Mouse (Mus musculus) CH12.LX (cell line): ENCODE measurements at regions not wholly inside any gene's neighbourhood (a gene's known extent, or its start where the extent isn't known, plus 50 kb on each side); places are given as distances from the start of the nearest gene placed in this dataset.

Source experiments
- DNase-seq: peaks from one replicate; pipeline ENCODE4 v3.0.0-alpha.2; 2013; ENCODE audit errors: extremely low read depth
- H3K27ac ChIP-seq: 2 replicates; pipeline ENCODE4 v1.5.1; 2012; ENCODE audit warnings: low read depth, mild to moderate bottlenecking, control low read depth, moderate library complexity; ENCODE audit not compliant: insufficient read depth
- H3K27me3 ChIP-seq: replicated peaks from 2 replicates; pipeline ENCODE3; 2012; ENCODE audit warnings: inconsistent platforms
- H3K36me3 ChIP-seq, 2 experiments: replicated peaks in 1 of 2; 2 replicates each; pipeline versions ENCODE3 to v1.6.1; 2012; ENCODE audit warnings: inconsistent platforms in 1 of 2, low read length in 1 of 2, mild to moderate bottlenecking in 1 of 2, mixed read lengths in 1 of 2, moderate library complexity in 1 of 2; ENCODE audit not compliant: control insufficient read depth in 1 of 2, insufficient read depth in 1 of 2
- H3K4me1 ChIP-seq, 2 experiments: 2 replicates each; pipeline ENCODE4 v1.6.1; 2012; ENCODE audit warnings: inconsistent platforms in 1 of 2, moderate library complexity in 1 of 2; ENCODE audit not compliant: insufficient read depth in 2 of 2, control insufficient read depth in 1 of 2
- H3K4me2 ChIP-seq: 2 replicates; pipeline ENCODE4 v1.6.1; 2012; ENCODE audit warnings: low read depth, mild to moderate bottlenecking, control low read depth; ENCODE audit not compliant: poor library complexity, insufficient read depth, severe bottlenecking
- H3K4me3 ChIP-seq, 3 experiments: fragments of 150-350 bp in 1 of 3; sonication (generic) in 1 of 3; replicated peaks in 1 of 3; 2 replicates each; pipeline versions ENCODE3 to v1.5.1; 2011 to 2012; ENCODE audit warnings: low read depth in 2 of 3, low read length in 2 of 3, mild to moderate bottlenecking in 2 of 3, moderate library complexity in 2 of 3, control low read depth in 1 of 3, improper control_type of control experiment in 1 of 3, inconsistent platforms in 1 of 3, mixed read lengths in 1 of 3; ENCODE audit not compliant: poor library complexity in 1 of 3
- H3K79me2 ChIP-seq: replicated peaks from 2 replicates; pipeline ENCODE4 v1.6.1; 2012; ENCODE audit warnings: mild to moderate bottlenecking, moderate library complexity; ENCODE audit not compliant: control insufficient read depth, poor library complexity, insufficient read depth, severe bottlenecking; ENCODE audit errors: extremely low read depth
- H3K9ac ChIP-seq: 2 replicates; pipeline ENCODE4 v1.6.1; 2012; ENCODE audit warnings: low read depth, mild to moderate bottlenecking, control low read depth, moderate library complexity; ENCODE audit not compliant: insufficient read depth
- H3K9me3 ChIP-seq: replicated peaks from 2 replicates; pipeline ENCODE3; 2012; ENCODE audit warnings: low read length, inconsistent platforms, mixed read lengths
- CHD1 ChIP-seq: IDR thresholded peaks from 2 replicates; pipeline ENCODE4 v1.6.1; 2012; ENCODE audit warnings: low read depth, low read length, improper control_type of control experiment, inconsistent platforms
- CHD2 ChIP-seq: IDR thresholded peaks from 2 replicates; pipeline ENCODE4 v1.6.1; 2011; ENCODE audit warnings: low read length, improper control_type of control experiment
- CTCF ChIP-seq, 2 experiments: IDR thresholded peaks in 1 of 2; conservative IDR thresholded peaks in 1 of 2; 2 replicates each; pipeline ENCODE4 v1.5.1; 2011 to 2012; ENCODE audit warnings: low read depth in 2 of 2, low read length in 2 of 2, improper control_type of control experiment in 1 of 2, inconsistent platforms in 1 of 2, mild to moderate bottlenecking in 1 of 2, moderate library complexity in 1 of 2
- E2F4 ChIP-seq: IDR thresholded peaks from 2 replicates; pipeline ENCODE4 v1.6.1; 2011; ENCODE audit warnings: low read depth, low read length, improper control_type of control experiment; ENCODE audit not compliant: insufficient replicate concordance
- EP300 ChIP-seq: IDR thresholded peaks from 2 replicates; pipeline ENCODE4 v1.6.1; 2011; ENCODE audit warnings: low read length, improper control_type of control experiment
- GABPA ChIP-seq: IDR thresholded peaks from 2 replicates; pipeline ENCODE4 v1.6.1; 2012; ENCODE audit warnings: low read depth, low read length, improper control_type of control experiment, inconsistent platforms; ENCODE audit not compliant: insufficient replicate concordance
- IRF4 ChIP-seq: IDR thresholded peaks from 2 replicates; pipeline ENCODE4 v1.6.1; 2014; ENCODE audit warnings: low read depth, mild to moderate bottlenecking, inconsistent platforms, low read length, improper control_type of control experiment
- KAT2A ChIP-seq: IDR thresholded peaks from 2 replicates; pipeline ENCODE4 v1.6.1; 2012; ENCODE audit warnings: low read length, improper control_type of control experiment, inconsistent platforms; ENCODE audit not compliant: insufficient replicate concordance
- MAX ChIP-seq: IDR thresholded peaks from 2 replicates; pipeline ENCODE4 v1.6.1; 2011; ENCODE audit warnings: low read length, improper control_type of control experiment
- MEF2A ChIP-seq: IDR thresholded peaks from 2 replicates; pipeline ENCODE4 v1.6.1; 2014; ENCODE audit warnings: low read depth, mild to moderate bottlenecking, inconsistent platforms, low read length, improper control_type of control experiment, borderline replicate concordance
- MYC ChIP-seq: IDR thresholded peaks from 2 replicates; pipeline ENCODE4 v1.6.1; 2011; ENCODE audit warnings: low read depth, mild to moderate bottlenecking, improper control_type of control experiment, low read length
- NELFE ChIP-seq: IDR thresholded peaks from 2 replicates; pipeline ENCODE4 v1.6.1; 2011; ENCODE audit warnings: low read depth, low read length, improper control_type of control experiment
- RCOR1 ChIP-seq: conservative IDR thresholded peaks from 2 replicates; pipeline ENCODE4 v1.6.1; 2012; ENCODE audit warnings: low read depth, mild to moderate bottlenecking, inconsistent platforms, low read length, improper control_type of control experiment
- ZC3H11A ChIP-seq: IDR thresholded peaks from 2 replicates; pipeline ENCODE4 v1.6.1; 2012; ENCODE audit warnings: low read depth, mild to moderate bottlenecking, inconsistent platforms, low read length, improper control_type of control experiment
- ZKSCAN1 ChIP-seq: IDR thresholded peaks from 2 replicates; pipeline ENCODE4 v1.6.1; 2012; ENCODE audit warnings: low read depth, inconsistent platforms, low read length, improper control_type of control experiment, borderline replicate concordance
- ZMIZ1 ChIP-seq: IDR thresholded peaks from 2 replicates; pipeline ENCODE4 v1.6.1; 2012; ENCODE audit warnings: low read depth, mild to moderate bottlenecking, inconsistent platforms, low read length, improper control_type of control experiment
- ZNF384 ChIP-seq: IDR thresholded peaks from 2 replicates; pipeline ENCODE4 v1.6.1; 2012; ENCODE audit warnings: low read depth, low read length, improper control_type of control experiment, inconsistent platforms
- dilution Hi-C: fragments of 300-500 bp; cut with MboI; formaldehyde crosslinking; loops from 2 replicates; pipeline ENCODE4 v1.14.3; 2020; ENCODE audit warnings: low sequenced_read_pairs; ENCODE audit not compliant: extremely low pct_unique_long_range_greater_than_20kb, extremely low pct_ligation_motif_present
- in situ Hi-C: fragments of 300-500 bp; cut with MboI; formaldehyde crosslinking; loops from 3 replicates; pipeline ENCODE4 v1.14.3; 2019; ENCODE audit warnings: low sequenced_read_pairs, low pct_ligation_motif_present, low pct_unique_long_range_greater_than_20kb, mixed read lengths

DNA sequence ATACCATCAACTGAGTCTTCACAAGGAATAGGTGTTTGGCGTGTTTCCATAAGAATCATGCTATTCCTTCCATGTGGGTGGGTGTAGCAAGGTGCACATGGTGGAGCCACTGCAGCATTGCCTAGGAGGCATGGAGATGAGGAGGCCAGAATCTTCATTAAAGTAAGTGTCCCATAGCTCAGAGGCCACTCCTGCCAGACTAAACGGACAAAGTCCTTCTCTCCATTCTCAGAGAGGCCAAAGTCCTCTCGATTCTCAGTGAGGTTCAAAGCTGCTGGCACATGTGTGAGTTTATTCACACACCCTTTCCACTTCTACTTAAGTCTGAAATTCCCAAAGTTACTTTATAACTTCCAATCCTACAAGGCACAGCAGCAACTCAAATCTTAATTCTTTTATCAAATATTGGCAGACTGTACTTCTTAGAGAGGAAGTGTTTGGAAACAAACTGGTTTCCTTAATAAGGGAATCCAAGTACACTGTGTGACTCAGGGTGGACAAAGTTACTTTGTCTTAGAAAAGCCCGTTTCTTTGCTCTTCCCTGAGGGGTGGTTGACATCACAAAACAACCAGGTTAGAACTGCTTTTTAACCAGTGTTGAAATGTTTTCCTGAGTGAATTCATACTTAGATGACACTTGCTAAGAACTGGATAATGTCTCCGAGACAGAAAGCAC, 69.2 kb upstream of the Thbs1 start:
- in situ Hi-C loops, result no loop called here
- dilution Hi-C loops, result no loop called here
- Histone ChIP-seq H3K4me3 (no peak overlapping the region), H3K79me2 (no peaks in the 10 kb centered on the region), H3K4me2 (no peak overlapping the region), H3K9me3 (no peaks in the 10 kb centered on the region), H3K27ac (no peak overlapping the region), H3K27me3 (no peaks in the 10 kb centered on the region), H3K36me3 (no peaks in the 10 kb centered on the region), H3K9ac (no peak overlapping the region), H3K4me1 (peaks cover 0 to 4% of the 10 kb centered on the region in 2 experiments; a peak in 1 of 4 replicates)
- DNase-seq, result no peak
- no peak for TF ChIP-seq GABPA
- no peak for TF ChIP-seq KAT2A
- TF ChIP-seq ZC3H11A, result no peak
- no peak for TF ChIP-seq E2F4
- TF ChIP-seq MAX, result no peak
- no peak for TF ChIP-seq CHD2
- TF ChIP-seq NELFE, result no peak
- no peak for TF ChIP-seq EP300
- TF ChIP-seq CHD1, result no peak
- no peak for TF ChIP-seq CTCF (conservative IDR thresholded peaks at IDR 0.05 in 1 of 2, IDR thresholded peaks at IDR 0.05 in 1 of 2; ENCODE audit: low read depth in 2 of 2, low read length in 2 of 2)
- no peak for TF ChIP-seq MYC
- TF ChIP-seq ZKSCAN1, result no peak
- TF ChIP-seq MEF2A, result no peak
- no peak for TF ChIP-seq ZNF384
- TF ChIP-seq IRF4, result no peak

DNA sequence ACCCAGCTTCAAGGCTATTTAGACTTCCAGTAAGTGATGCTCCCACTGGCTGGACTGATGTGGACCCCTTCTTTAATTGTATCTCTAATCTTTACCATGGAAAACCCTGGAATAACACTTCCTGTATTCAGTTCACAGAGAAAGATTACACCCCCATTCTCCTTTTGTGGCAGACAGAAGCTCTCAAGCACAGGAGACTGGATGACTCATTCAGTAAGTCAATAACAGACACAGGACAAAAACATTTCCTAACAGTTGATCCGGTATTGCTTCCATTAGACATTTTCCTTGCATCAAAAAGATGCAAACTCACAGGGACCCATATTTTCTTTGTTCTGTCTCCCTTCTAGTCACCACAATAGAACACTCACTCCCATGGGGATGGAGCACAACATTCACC, 67.0 kb upstream of the Thbs1 start:
- Histone ChIP-seq H3K4me3 (no peak overlapping the region), H3K9ac (no peak overlapping the region), H3K27me3 (no peaks in the 10 kb centered on the region), H3K27ac (no peak overlapping the region), H3K4me1 (peaks cover 0 to 16% of the 10 kb centered on the region in 2 experiments; a peak in 2 of 4 replicates), H3K4me2 (no peak overlapping the region), H3K79me2 (no peaks in the 10 kb centered on the region), H3K36me3 (no peaks in the 10 kb centered on the region), H3K9me3 (no peaks in the 10 kb centered on the region)
- dilution Hi-C loops (no loop called here), in situ Hi-C loops (no loop called here)
- no peak for DNase-seq
- TF ChIP-seq GABPA (no peak), RCOR1 (no peak), EP300 (no peak), ZMIZ1 (no peak)
